Mouse (Mus musculus) stomach, embryonic 14.5 days (tissue): ENCODE results near the gene Ly6g5c. TPM values are rescaled to one million over a fixed set of nuclear protein-coding genes. Genes with fewer than 3 reads are reported as not detected.

ENCODE experiments used
- ATAC-seq: fragments of 200-750 bp; cut with Nextera tagmentation; 2 replicates; pipeline ENCODE4 v1.8.0; 2017; ENCODE audit warnings: low read depth, moderate TSS enrichment; ENCODE audit not compliant: insufficient number of reproducible peaks, insufficient read depth, low FRiP score
- H3K27ac ChIP-seq: fragments of 300-500 bp; sonication (generic); 2 replicates; pipeline ENCODE4 v1.5.1; 2014; ENCODE audit warnings: mild to moderate bottlenecking, low read length, moderate library complexity, mixed read lengths
- H3K27me3 ChIP-seq: fragments of 300-500 bp; sonication (generic); 2 replicates; pipeline ENCODE4 v1.6.1; 2014; ENCODE audit warnings: low read length, control low read depth, mixed read lengths; ENCODE audit not compliant: control insufficient read depth, insufficient read depth
- H3K36me3 ChIP-seq: fragments of 300-500 bp; sonication (generic); 2 replicates; pipeline ENCODE4 v1.6.1; 2014; ENCODE audit warnings: mild to moderate bottlenecking, control low read depth, low read length, moderate library complexity, mixed read lengths; ENCODE audit not compliant: control insufficient read depth, insufficient read depth
- H3K4me1 ChIP-seq: fragments of 300-500 bp; sonication (generic); 2 replicates; pipeline ENCODE4 v1.6.1; 2014; ENCODE audit warnings: low read length, control low read depth, mixed read lengths; ENCODE audit not compliant: control insufficient read depth, insufficient read depth
- H3K4me2 ChIP-seq: fragments of 300-500 bp; sonication (generic); replicated peaks from 2 replicates; pipeline ENCODE4 v1.6.1; 2014; ENCODE audit warnings: low read depth, low read length, control low read depth
- H3K4me3 ChIP-seq: fragments of 300-500 bp; sonication (generic); 2 replicates; pipeline ENCODE4 v1.5.1; 2014; ENCODE audit warnings: low read depth, low read length, control low read depth
- H3K9ac ChIP-seq: fragments of 300-500 bp; sonication (generic); replicated peaks from 2 replicates; pipeline ENCODE4 v1.6.1; 2014; ENCODE audit warnings: low read depth, mild to moderate bottlenecking, control low read depth, low read length, moderate library complexity, mixed read lengths
- H3K9me3 ChIP-seq: fragments of 300-500 bp; sonication (generic); 2 replicates; pipeline ENCODE4 v1.6.1; 2016; ENCODE audit warnings: low read depth, low read length, control low read depth; ENCODE audit not compliant: control insufficient read depth
- WGBS: fragments of 180-500 bp; shearing (Covaris S2); extraction: QIAGEN DNeasy Blood & Tissue Kit; methylation state at CpG from one replicate; pipeline ENCODE4 v1.1.7; 2014; 5-methylcytosine and 5-hydroxymethylcytosine counted together
- polyA plus RNA-seq: library from polyadenylated mRNA; unstranded; fragments of >200 nt; fragmentation: Nextera tagmentation; extraction: Ambion mirVana; gene quantifications from 2 replicates; pipeline ENCODE4 v1.2.1, GENCODE M21; 2014

Gene Ly6g5c
- polyA plus RNA-seq, 1 experiment from 2014 or later: not detected

- Histone ChIP-seq H3K4me3 (peak within 1 kb of the TSS; percentile 67), H3K4me1 (peaks cover 12% of the 10 kb centered on the region), H3K9ac (peak within 1 kb of the TSS; percentile 84), H3K27me3 (no peaks in the 10 kb centered on the region), H3K4me2 (peak within 1 kb of the TSS; percentile 88), H3K27ac (peak within 1 kb of the TSS; percentile 92), H3K9me3 (no peaks in the 10 kb centered on the region), H3K36me3 (peaks cover 16% of the 10 kb centered on the region)
- under 1% methylated on average over 66 of the region's 66 CpGs for WGBS
- ATAC-seq: peak; percentile 93
Observed at GRCm38 (mm10) chr17:35134801-35135590, 26.9 kb downstream of the Ly6g5c start, which contains the start of gene Bag6. Bag6 (plus strand) TSS chr17:35135178.

GRCm38 (mm10) chr17:35135591-35136320 lies 27.7 kb downstream of the Ly6g5c start:
- ATAC-seq: peak; percentile 54
- Histone ChIP-seq H3K4me2 (peak overlapping the region; percentile 88), H3K36me3 (peaks cover 24% of the 10 kb centered on the region), H3K9ac (peak overlapping the region; percentile 84), H3K4me3 (peak overlapping the region; percentile 67), H3K9me3 (no peaks in the 10 kb centered on the region), H3K27ac (peak overlapping the region; percentile 92), H3K27me3 (no peaks in the 10 kb centered on the region), H3K4me1 (peaks cover 12% of the 10 kb centered on the region)
- WGBS: 1% methylated on average over 43 of the region's 43 CpGs

DNA sequence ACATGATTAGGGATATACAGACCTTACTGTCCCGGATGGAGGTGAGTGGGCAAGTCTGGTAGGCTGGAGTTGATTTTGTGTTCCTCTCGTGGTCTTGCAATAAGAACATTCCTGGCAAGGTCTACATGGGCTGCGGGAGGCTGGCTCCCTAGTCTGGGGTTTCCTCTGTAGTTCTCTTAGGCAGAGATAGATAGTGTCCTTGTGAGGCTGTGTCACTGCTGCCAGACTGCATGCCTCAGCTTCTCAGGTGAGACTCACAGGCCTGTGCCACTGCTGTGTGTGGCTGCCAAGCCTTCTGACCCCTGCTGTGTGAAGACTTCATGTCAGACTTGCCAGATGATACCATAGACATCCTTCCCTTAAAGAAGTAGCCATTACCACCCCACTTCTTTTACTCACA lies 31.2 kb downstream of the Ly6g5c start:
- no peak for ATAC-seq
- H3K36me3 ChIP-seq: peaks cover 59% of the 10 kb centered on the region

DNA sequence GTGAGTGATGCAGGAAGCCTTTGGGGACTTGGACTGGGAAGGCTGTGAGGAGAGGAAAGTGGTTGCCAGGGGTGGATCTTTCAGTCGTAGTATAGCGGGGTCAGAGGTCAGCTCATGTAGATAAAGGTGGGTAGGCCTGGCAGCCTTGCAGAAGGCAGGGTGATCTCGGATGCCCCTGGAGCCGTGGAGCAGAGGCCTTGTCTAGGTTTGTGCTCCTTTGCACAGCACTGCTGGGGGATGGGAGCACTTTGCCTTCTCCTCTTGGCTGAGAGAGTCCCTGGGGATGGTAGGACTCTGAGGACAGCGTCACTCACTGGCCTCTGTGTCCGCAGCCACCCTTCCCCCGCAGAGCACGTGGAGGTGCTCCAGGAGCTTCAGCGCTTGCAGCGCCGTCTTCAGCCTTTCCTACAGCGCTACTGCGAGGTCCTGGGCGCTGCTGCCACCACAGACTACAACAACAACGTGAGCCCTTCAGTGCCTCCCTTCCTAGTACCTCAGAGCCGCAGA lies 32.5 kb downstream of the Ly6g5c start:
- no peak overlapping the region for H3K27ac ChIP-seq
- H3K9ac ChIP-seq: no peak overlapping the region
- no peak for ATAC-seq
- peaks cover 71% of the 10 kb centered on the region for H3K36me3 ChIP-seq
- 78% methylated on average over 16 of the region's 16 CpGs for WGBS
- no peak overlapping the region for H3K4me3 ChIP-seq
- no peak overlapping the region for H3K4me2 ChIP-seq
- H3K9me3 ChIP-seq: no peaks in the 10 kb centered on the region
- peaks cover 12% of the 10 kb centered on the region for H3K4me1 ChIP-seq
- no peaks in the 10 kb centered on the region for H3K27me3 ChIP-seq

More for the DNA sequence above, 31.2 kb downstream of the Ly6g5c start:
- peaks cover 12% of the 10 kb centered on the region for H3K4me1 ChIP-seq
- no peak overlapping the region for H3K27ac ChIP-seq
- no peak overlapping the region for H3K4me3 ChIP-seq
- 93% methylated on average over 3 of the region's 3 CpGs for WGBS
- H3K9me3 ChIP-seq: no peaks in the 10 kb centered on the region
- H3K27me3 ChIP-seq: no peaks in the 10 kb centered on the region
- H3K9ac ChIP-seq: no peak overlapping the region
- no peak overlapping the region for H3K4me2 ChIP-seq

GRCm38 (mm10) chr17:35141971-35142370 lies 33.9 kb downstream of the Ly6g5c start:
- Histone ChIP-seq H3K36me3 (peaks cover 85% of the 10 kb centered on the region), H3K9me3 (no peaks in the 10 kb centered on the region), H3K4me3 (no peak overlapping the region), H3K27me3 (no peaks in the 10 kb centered on the region), H3K4me2 (no peak overlapping the region), H3K9ac (no peak overlapping the region), H3K4me1 (peaks cover 4% of the 10 kb centered on the region; the same call in 1 of the 2 replicates), H3K27ac (no peak overlapping the region)
- 90% methylated on average over 6 of the region's 6 CpGs for WGBS
- ATAC-seq: no peak

DNA sequence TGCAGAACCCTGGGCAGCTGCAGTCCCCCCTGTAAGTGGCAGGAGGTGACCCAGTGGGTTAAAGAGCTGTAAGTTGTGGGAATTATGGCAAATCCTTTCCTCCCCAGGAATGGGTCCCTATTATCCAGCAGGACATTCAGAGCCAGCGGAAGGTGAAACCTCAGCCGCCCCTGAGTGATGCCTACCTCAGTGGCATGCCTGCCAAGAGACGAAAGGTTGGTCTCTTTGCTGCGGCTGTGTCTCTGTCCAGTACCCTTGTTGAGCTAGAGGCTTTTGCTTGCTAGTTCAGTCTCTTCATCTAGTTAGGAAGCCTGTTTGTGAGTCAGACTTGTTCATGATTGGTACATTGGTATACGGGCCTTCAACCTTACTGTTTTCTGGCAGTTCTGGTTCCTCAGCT lies 38.1 kb downstream of the Ly6g5c start:
- Histone ChIP-seq H3K4me1 (no peaks in the 10 kb centered on the region), H3K9me3 (no peaks in the 10 kb centered on the region), H3K36me3 (peaks cover 97% of the 10 kb centered on the region), H3K4me3 (no peak overlapping the region), H3K27me3 (no peaks in the 10 kb centered on the region), H3K27ac (no peak overlapping the region), H3K4me2 (no peak overlapping the region), H3K9ac (no peak overlapping the region)
- no peak for ATAC-seq
- 86% methylated on average over 5 of the region's 5 CpGs for WGBS

DNA sequence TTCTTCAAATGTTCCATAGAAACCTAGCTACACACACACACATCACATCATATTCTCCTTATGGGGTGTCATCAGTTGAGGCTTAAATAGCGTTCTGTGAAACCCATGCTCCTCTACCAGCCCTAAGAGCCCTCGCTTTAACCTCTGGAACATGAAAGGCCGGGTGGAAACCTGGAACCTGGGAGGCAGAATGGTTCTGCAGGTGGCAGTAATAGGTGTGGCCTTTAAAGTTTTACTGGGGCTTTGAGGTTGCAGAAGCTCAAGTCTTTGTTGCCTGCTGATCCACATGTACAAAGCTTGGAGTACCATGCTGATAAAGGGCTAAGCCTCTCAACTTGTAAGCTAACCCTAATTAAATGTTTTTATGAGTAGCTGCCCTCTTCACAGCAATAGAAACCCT lies 39.3 kb downstream of the Ly6g5c start:
- no peaks in the 10 kb centered on the region for H3K9me3 ChIP-seq
- no peak overlapping the region for H3K4me3 ChIP-seq
- no peak overlapping the region for H3K4me2 ChIP-seq
- 50% methylated on average over 3 of the region's 3 CpGs for WGBS
- ATAC-seq: no peak
- H3K4me1 ChIP-seq: no peaks in the 10 kb centered on the region
- H3K9ac ChIP-seq: no peak overlapping the region
- H3K27me3 ChIP-seq: no peaks in the 10 kb centered on the region
- peaks cover 96% of the 10 kb centered on the region for H3K36me3 ChIP-seq
- no peak overlapping the region for H3K27ac ChIP-seq

- no peak overlapping the region for H3K4me2 ChIP-seq
- H3K36me3 ChIP-seq: peaks cover 96% of the 10 kb centered on the region
- ATAC-seq: no peak
- H3K27me3 ChIP-seq: no peaks in the 10 kb centered on the region
- no peak overlapping the region for H3K9ac ChIP-seq
- H3K27ac ChIP-seq: no peak overlapping the region
- no peaks in the 10 kb centered on the region for H3K9me3 ChIP-seq
- WGBS: 68% methylated on average over 5 of the region's 5 CpGs
- no peaks in the 10 kb centered on the region for H3K4me1 ChIP-seq
- H3K4me3 ChIP-seq: no peak overlapping the region
Observed at GRCm38 (mm10) chr17:35147922-35148639, 40.0 kb downstream of the Ly6g5c start.
